Comparison of ENCODE assay signal across 9 mouse cellular contexts in genomic region chr7:44685531-44686402, GRCm38 (mm10). TPM values are rescaled to one million over a fixed set of nuclear protein-coding genes. Genes with fewer than 3 reads are reported as not detected.
DNase-seq lines count a peak whose midpoint lies in the region.
"Had no signal": no experiment of that assay in that cellular context is flagged by ENCODE, and none has a peak within 500 bp of the region (broad histone marks: within the 10 kb centered on the region; RNA-seq: fewer than 3 reads in every experiment).

No protein-coding gene starts in this region.

- peak; percentile 43 to 50 for DNase-seq in cerebellum, postnatal 25 days
- DNase-seq in cerebellum, adult 9-10 months: no peak
- peak; percentile 78 for DNase-seq in retina, postnatal 1 day
- no peak for DNase-seq in retina, embryonic 14.5 days (ENCODE audit: low spot score)
- DNase-seq in lung, postnatal 10 days: peak; percentile 79
- no peak for DNase-seq in spleen, postnatal 4 days (ENCODE audit: low spot score in 2 of 2)
- DNase-seq in left cerebral cortex, postnatal 10 days (ENCODE audit: extremely low spot score in 1 of 2, low spot score in 2 of 2): no peak
- DNase-seq in embryo, embryonic 11 days: no peak

- intact Hi-C loops in left cerebral cortex, postnatal 10 days (cut with DNase I): no loop called here

RNA-seq across cellular contexts. Expression of gene Myh14, which starts 15.1 kb away (rescaled TPM):
- 1 to 10 TPM; 9.1 to 9.7 TPM for total RNA-seq in left cerebral cortex, postnatal 10 days (2021)

RNA-seq across cellular contexts. Expression of gene Izumo2, which starts 22.8 kb away (rescaled TPM):
- total RNA-seq in left cerebral cortex, postnatal 10 days (2021): not detected
- total RNA-seq: layer of hippocampus, adult 8-10 months had no signal

Comparison
In these comparisons a context has a peak if more than half of its experiments do, and no peak if none do; other contexts are left out.
1. DNase-seq: peak in cerebellum, postnatal 25 days (2 of 2), retina, postnatal 1 day (single experiment) and lung, postnatal 10 days (single experiment); none in cerebellum, adult 9-10 months (single experiment), retina, embryonic 14.5 days (single experiment), spleen, postnatal 4 days (0 of 2), left cerebral cortex, postnatal 10 days (0 of 2) and embryo, embryonic 11 days (single experiment).